Mouse (Mus musculus): Measurements from ENCODE around the gene Macrod1.

GRCm38 (mm10) chr19:7090369-7091064 is 33.9 kb downstream of the Macrod1 start:
- TF ChIP-seq CTCF (IDR thresholded peaks at IDR 0.05; ENCODE audit: low read depth, low read length) (no peak), POLR2A (IDR thresholded peaks at IDR 0.05; ENCODE audit: insufficient read depth, low read length) (no peak), EP300 (IDR thresholded peaks at IDR 0.05; ENCODE audit: insufficient read depth, low read depth, low read length) (no peak)
